Mouse (Mus musculus): ENCODE measurements around the gene Slc38a9.
A peak's percentile ranks its signal among the peaks of the same experiment; 100 is the strongest.

DNA sequence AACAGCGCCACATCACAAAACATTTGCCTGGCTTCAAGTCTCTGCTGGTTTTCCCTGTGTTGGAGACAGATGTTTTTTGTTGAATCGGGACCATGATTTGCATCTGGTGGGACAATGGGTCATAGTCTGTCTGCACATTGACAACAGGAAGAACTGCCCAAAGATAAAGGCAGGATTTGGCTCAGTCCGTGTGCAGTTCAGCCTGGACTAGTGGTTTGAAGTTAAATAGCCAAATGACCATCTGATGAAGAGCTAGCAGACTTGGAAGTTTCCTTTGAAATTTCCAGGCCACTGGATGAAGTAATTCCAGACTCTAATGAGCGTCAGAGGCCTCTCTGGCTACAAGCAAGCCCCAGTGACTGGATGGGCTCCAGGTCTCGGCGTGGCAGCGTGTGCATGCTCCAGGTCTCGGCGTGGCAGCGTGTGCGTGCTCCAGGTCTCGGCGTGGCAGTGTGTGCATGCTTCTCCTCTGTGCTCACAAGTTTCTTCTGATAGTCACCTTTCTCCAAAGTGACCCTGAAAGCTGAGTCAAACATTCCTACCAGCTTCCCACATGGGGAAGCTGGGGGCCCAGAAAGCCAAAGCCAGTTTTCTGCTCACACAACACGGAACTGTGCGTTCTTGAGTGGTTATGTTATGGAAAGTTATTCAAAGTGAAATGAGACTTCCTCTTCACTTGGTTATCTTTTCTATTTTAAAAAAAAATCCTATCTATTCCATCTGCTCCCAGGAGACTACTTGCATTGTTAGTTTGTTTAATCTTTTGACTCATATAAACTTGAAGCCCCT, 83.7 kb downstream of the Slc38a9 start:
- no peak for TF ChIP-seq CTCF (IDR thresholded peaks at IDR 0.05; ENCODE audit: low read depth)
- TF ChIP-seq EP300 (IDR thresholded peaks at IDR 0.05; ENCODE audit: low read depth): 0 out of 2 replicates have a peak, but pooled peaks have one; percentile 24
